ENCODE assay signal across 24 mouse cellular contexts in genomic region chr12:61470092-61470491, GRCm38 (mm10). TPM values are rescaled to one million over a fixed set of nuclear protein-coding genes. Genes with fewer than 3 reads are reported as not detected.
DNase-seq lines count a peak whose midpoint lies in the region; TF ChIP-seq lines count a peak whose summit lies in the region.
"Had no signal": no experiment of that assay in that cellular context is flagged by ENCODE, and none has a peak within 500 bp of the region (broad histone marks: within the 10 kb centered on the region; RNA-seq: fewer than 3 reads in every experiment).

No protein-coding gene starts in this region.

- H3K36me3 ChIP-seq in MEL (ENCODE audit: control insufficient read depth in 1 of 2, insufficient read depth in 2 of 2, low read length in 2 of 2) = no peaks in the 10 kb centered on the region
- H3K36me3 ChIP-seq: embryonic facial prominence, embryonic 13.5 days; embryonic facial prominence, embryonic 15.5 days; forebrain, embryonic 10.5 days; forebrain, embryonic 12.5 days; G1E had no signal

- TF ChIP-seq CTCF in MEL (IDR thresholded peaks at IDR 0.05 in 2 of 3, conservative IDR thresholded peaks at IDR 0.05 in 1 of 3; ENCODE audit: control insufficient read depth in 1 of 3, insufficient read depth in 1 of 3, low read depth in 2 of 3, low read length in 3 of 3, poor library complexity in 1 of 3, severe bottlenecking in 1 of 3) = no peak

- H3K4me1 ChIP-seq in MEL (ENCODE audit: control insufficient read depth in 1 of 2, insufficient read depth in 2 of 2, low read length in 2 of 2) = no peaks in the 10 kb centered on the region
- H3K4me1 ChIP-seq: embryonic facial prominence, embryonic 13.5 days; embryonic facial prominence, embryonic 15.5 days; forebrain, embryonic 10.5 days; forebrain, embryonic 12.5 days had no signal

- H3K79me2 ChIP-seq in MEL (ENCODE audit: control insufficient read depth, insufficient read depth, low read length, poor library complexity) = no peaks in the 10 kb centered on the region

- H3K9me3 ChIP-seq in MEL (replicated peaks; ENCODE audit: insufficient read depth, low read length) = no peaks in the 10 kb centered on the region
- H3K9me3 ChIP-seq: embryonic facial prominence, embryonic 13.5 days; embryonic facial prominence, embryonic 15.5 days; forebrain, embryonic 10.5 days; forebrain, embryonic 12.5 days had no signal

- DNase-seq in ES-CJ7 (ENCODE audit: low read depth, low spot score) (peak; percentile 17), MEL (ENCODE audit: low read depth, low spot score) (no peak), ZHBTc4 (ENCODE audit: low read depth, low spot score) (peak; percentile 12)
- no peak for DNase-seq in left cerebral cortex, postnatal 10 days (ENCODE audit: extremely low spot score in 1 of 2, low spot score in 2 of 2)
- no peak for DNase-seq in heart, postnatal 10 days
- DNase-seq: adrenal gland, adult 2 months; adrenal gland, postnatal 10 days; adrenal gland, postnatal 25 days; B cell, adult 2 months; cerebellum, adult 11 months; cerebellum, adult 18-20 months; cerebellum, adult 8-10 months; cerebellum, adult 9-11 months; cerebellum, postnatal 14 days; cerebellum, postnatal 36 days; embryo, embryonic 11 days had no signal

- intact Hi-C loops in left cerebral cortex, postnatal 10 days (cut with DNase I) = no loop called here
- intact Hi-C loops in heart, postnatal 10 days (cut with DNase I) = no loop called here

- H3K27me3 ChIP-seq in MEL (ENCODE audit: control insufficient read depth in 1 of 2, insufficient read depth in 2 of 2, low read length in 2 of 2) = no peaks in the 10 kb centered on the region
- H3K27me3 ChIP-seq: CH12.LX; embryonic facial prominence, embryonic 13.5 days; embryonic facial prominence, embryonic 15.5 days; forebrain, embryonic 12.5 days had no signal

- TF ChIP-seq RAD21 in MEL (IDR thresholded peaks at IDR 0.05; ENCODE audit: low read depth, low read length) = no peak

- no peak for TF ChIP-seq EP300 in MEL (IDR thresholded peaks at IDR 0.05; ENCODE audit: low read depth in 1 of 2, low read length in 2 of 2)

- no peak overlapping the region for H3K9ac ChIP-seq in MEL (ENCODE audit: control insufficient read depth, low read depth, low read length, poor library complexity, severe bottlenecking)
- H3K9ac ChIP-seq: embryonic facial prominence, embryonic 13.5 days; embryonic facial prominence, embryonic 15.5 days; forebrain, embryonic 12.5 days had no signal

- H3K4me3 ChIP-seq in MEL (ENCODE audit: control insufficient read depth in 1 of 2, insufficient read depth in 1 of 2, low read depth in 2 of 2, low read length in 2 of 2) = no peak overlapping the region
- H3K4me3 ChIP-seq: embryonic facial prominence, embryonic 13.5 days; embryonic facial prominence, embryonic 15.5 days; erythroblast, embryonic 14.5 days; forebrain, embryonic 10.5 days; forebrain, embryonic 12.5 days had no signal

- H3K27ac ChIP-seq in MEL (ENCODE audit: control insufficient read depth, low read depth, low read length) = no peak overlapping the region
- H3K27ac ChIP-seq: embryonic facial prominence, embryonic 13.5 days; embryonic facial prominence, embryonic 15.5 days; forebrain, embryonic 10.5 days; forebrain, embryonic 12.5 days had no signal

- TF ChIP-seq POLR2A in MEL (IDR thresholded peaks at IDR 0.05; ENCODE audit: control insufficient read depth in 1 of 2, insufficient read depth in 1 of 2, low read depth in 1 of 2, low read length in 2 of 2, poor library complexity in 1 of 2) = no peak

TF ChIP-seq in MEL, 35 proteins besides CTCF, POLR2A, EP300 and RAD21:
- TF ChIP-seq MAZ (IDR thresholded peaks at IDR 0.05; ENCODE audit: low read depth, low read length) (no peak), USF1 (IDR thresholded peaks at IDR 0.05; ENCODE audit: low read depth, low read length) (peak; percentile 6; the same call in 1 of the 2 replicates)

RNA-seq across cellular contexts. Expression of gene Lrfn5, which starts 52.9 kb away (rescaled TPM):
- total RNA-seq in MEL (2012; rRNA removed) = not detected in 2 replicates
- not detected for polyA plus RNA-seq in MEL (2012; ENCODE audit: insufficient read depth in 1 of 2, insufficient read length in 2 of 2, low read depth in 1 of 2, low replicate concordance in 2 of 2, missing spikeins in 1 of 2)
- total RNA-seq in left cerebral cortex, postnatal 10 days (2021) = 100 to 1,000 TPM; 144 to 146 TPM
- total RNA-seq in heart, postnatal 10 days (2021) = under 1 TPM in 1 of 2 experiments, not detected in 1; 0.10 TPM
- total RNA-seq: adrenal gland, postnatal 25 days; CH12.LX; common myeloid progenitor, adult 5-6 weeks had no signal
- polyA plus RNA-seq: adrenal gland, adult 2 months; erythroblast, embryonic 14.5 days; G1E had no signal

Comparison
In these comparisons a context has a peak if more than half of its experiments do, and no peak if none do; other contexts are left out.
1. DNase-seq: peak in ES-CJ7 (single experiment) and ZHBTc4 (single experiment); none in MEL (single experiment), left cerebral cortex, postnatal 10 days (0 of 2) and heart, postnatal 10 days (0 of 2).
2. RNA of gene Lrfn5, which starts 52.9 kb away (total RNA-seq): 144 to 146 TPM in left cerebral cortex, postnatal 10 days; 0.10 TPM in heart, postnatal 10 days and not detected in MEL; every median in the first group is over 100 times any median in the second.